In genomic region chr14:48664001-48664810, GRCm38 (mm10) we compare ENCODE assay signal across 12 mouse cellular contexts. TPM values are rescaled to one million over a fixed set of nuclear protein-coding genes. Genes with fewer than 3 reads are reported as not detected.
A peak's percentile ranks its signal among the peaks of the same experiment; 100 is the strongest.
DNase-seq lines count a peak whose midpoint lies in the region; ATAC-seq and TF ChIP-seq lines count a peak whose summit lies in the region.
"Had no signal": no experiment of that assay in that cellular context is flagged by ENCODE, and none has a peak within 500 bp of the region (broad histone marks: within the 10 kb centered on the region; RNA-seq: fewer than 3 reads in every experiment).

No protein-coding gene starts in this region.

- TF ChIP-seq POLR2A in liver, adult 2 months (IDR thresholded peaks at IDR 0.05; ENCODE audit: extremely low read depth, insufficient read depth, low read length), result no peak

- peaks cover 51% of the 10 kb centered on the region for H3K27me3 ChIP-seq in liver, adult 2 months (ENCODE audit: control insufficient read depth, insufficient read depth, low read length)
- peaks cover 57% of the 10 kb centered on the region for H3K27me3 ChIP-seq in forebrain, postnatal 0 days (ENCODE audit: insufficient read depth, low read length)
- H3K27me3 ChIP-seq in midbrain, embryonic 13.5 days, result peaks cover 24% of the 10 kb centered on the region

- no peak overlapping the region for H3K4me3 ChIP-seq in liver, adult 2 months (ENCODE audit: insufficient read depth, low read depth, low read length)
- 0 out of 2 replicates have a peak overlapping the region, but pooled peaks have one; percentile 8 for H3K4me3 ChIP-seq in forebrain, postnatal 0 days (ENCODE audit: low read depth, low read length)
- H3K4me3 ChIP-seq in midbrain, embryonic 13.5 days (replicated peaks), result peak overlapping the region; percentile 69

- H3K79me2 ChIP-seq in liver, adult 2 months (ENCODE audit: control insufficient read depth, insufficient read depth, low read length), result no peaks in the 10 kb centered on the region

- H3K36me3 ChIP-seq in liver, adult 2 months (ENCODE audit: control insufficient read depth, insufficient read depth, low read length), result no peaks in the 10 kb centered on the region
- no peaks in the 10 kb centered on the region for H3K36me3 ChIP-seq in forebrain, postnatal 0 days (ENCODE audit: insufficient read depth)
- peaks cover 6% of the 10 kb centered on the region; the same call in 1 of the 2 replicates for H3K36me3 ChIP-seq in midbrain, embryonic 13.5 days

- H3K9me3 ChIP-seq in forebrain, postnatal 0 days (ENCODE audit: low read length), result no peaks in the 10 kb centered on the region
- no peaks in the 10 kb centered on the region for H3K9me3 ChIP-seq in midbrain, embryonic 13.5 days

- H3K4me1 ChIP-seq in liver, adult 2 months (ENCODE audit: control insufficient read depth, insufficient read depth, low read length), result peaks cover 2% of the 10 kb centered on the region; the same call in 1 of the 2 replicates
- H3K4me1 ChIP-seq in forebrain, postnatal 0 days (ENCODE audit: insufficient read depth), result no peaks in the 10 kb centered on the region
- peaks cover 56% of the 10 kb centered on the region for H3K4me1 ChIP-seq in midbrain, embryonic 13.5 days (replicated peaks)

- WGBS in liver, adult 2 months, result 7% methylated on average over 14 of the region's 14 CpGs
- 6% methylated on average over 14 of the region's 14 CpGs for WGBS in forebrain, postnatal 0 days
- 3% methylated on average over 14 of the region's 14 CpGs for WGBS in midbrain, embryonic 13.5 days

- H3K27ac ChIP-seq in liver, adult 2 months (replicated peaks; ENCODE audit: insufficient read depth, low read depth, low read length), result no peak overlapping the region
- no peak overlapping the region for H3K27ac ChIP-seq in forebrain, postnatal 0 days (ENCODE audit: low read depth, low read length)
- peak overlapping the region; percentile 90 for H3K27ac ChIP-seq in midbrain, embryonic 13.5 days
- H3K27ac ChIP-seq: macrophage had no signal

- no peak overlapping the region for H3K9ac ChIP-seq in liver, adult 2 months (ENCODE audit: low read depth, low read length)
- H3K9ac ChIP-seq in forebrain, postnatal 0 days, result no peak overlapping the region
- peak overlapping the region; percentile 97 for H3K9ac ChIP-seq in midbrain, embryonic 13.5 days (replicated peaks)

- no peak for TF ChIP-seq CTCF in liver, adult 2 months (IDR thresholded peaks at IDR 0.05; ENCODE audit: low read depth, low read length)
- no peak for TF ChIP-seq CTCF in forebrain, postnatal 0 days (IDR thresholded peaks at IDR 0.05; ENCODE audit: low read depth)

- H3K4me2 ChIP-seq in forebrain, postnatal 0 days (ENCODE audit: low read depth), result no peak overlapping the region
- peak overlapping the region; percentile 89 for H3K4me2 ChIP-seq in midbrain, embryonic 13.5 days (replicated peaks)

- DNase-seq in liver, adult 2 months (ENCODE audit: extremely low read depth, low read depth, low spot score), result peak; percentile 14
- no peak for DNase-seq in liver
- peak; percentile 25 for DNase-seq in embryo, embryonic 9.5 days (ENCODE audit: extremely low spot score)
- peak; percentile 45 for DNase-seq in forebrain, postnatal 0 days
- no peak for DNase-seq in urinary bladder, adult 18-20 months (ENCODE audit: low spot score in 2 of 2)
- no peak for DNase-seq in lung, postnatal 36 days
- DNase-seq: kidney, postnatal 14 days had no signal

- no peak for ATAC-seq in forebrain, postnatal 0 days
- no peak for ATAC-seq in midbrain, embryonic 13.5 days
- ATAC-seq in inflammation-experienced regulatory T-cells, adult 6 months, result no peak

RNA-seq across cellular contexts. Expression of gene Otx2, which starts 9.4 kb away (rescaled TPM):
- not detected in 2 replicates for total RNA-seq in liver, adult 2 months (2014; rRNA removed)
- not detected in 2 replicates for polyA plus RNA-seq in liver, adult 2 months (2012; rRNA removed)
- total RNA-seq in forebrain, postnatal 0 days (2014; rRNA removed), result 11.6 and 15.0 TPM in 2 replicates
- polyA plus RNA-seq in forebrain, postnatal 0 days (2015; fragmentation: Nextera tagmentation; extraction: Ambion mirVana), result 7.2 and 12.9 TPM in 2 replicates
- polyA plus RNA-seq in midbrain, embryonic 13.5 days (2015; fragmentation: Nextera tagmentation; extraction: Ambion mirVana), result 133 and 155 TPM in 2 replicates
- polyA plus RNA-seq in inflammation-experienced regulatory T-cells, adult 6 months (2017; shearing (Covaris generic)), result not detected
- polyA plus RNA-seq: limb, embryonic 11.5 days; macrophage; spleen, adult 2 months had no signal

Comparison
In these comparisons a context has a peak if more than half of its experiments do, and no peak if none do; other contexts are left out.
1. DNase-seq: peak in liver, adult 2 months (single experiment), embryo, embryonic 9.5 days (single experiment) and forebrain, postnatal 0 days (single experiment); none in liver (single experiment), urinary bladder, adult 18-20 months (0 of 2) and lung, postnatal 36 days (single experiment).